Comparison of ENCODE assay signal across 26 mouse cellular contexts in genomic region chr11:98381651-98382050, GRCm38 (mm10). TPM values are rescaled to one million over a fixed set of nuclear protein-coding genes. Genes with fewer than 3 reads are reported as not detected.
DNase-seq lines count a peak whose midpoint lies in the region; ATAC-seq lines count a peak whose summit lies in the region.
"Had no signal": no experiment of that assay in that cellular context is flagged by ENCODE, and none has a peak within 500 bp of the region (broad histone marks: within the 10 kb centered on the region; RNA-seq: fewer than 3 reads in every experiment).

No protein-coding gene starts in this region.

- peaks cover 76% of the 10 kb centered on the region for H3K4me1 ChIP-seq in heart, embryonic 13.5 days
- H3K4me1 ChIP-seq: embryonic facial prominence, embryonic 12.5 days; intestine, embryonic 15.5 days had no signal

- H3K36me3 ChIP-seq in heart, embryonic 13.5 days: peaks cover 45% of the 10 kb centered on the region

- peaks cover 23% of the 10 kb centered on the region for H3K27me3 ChIP-seq in heart, embryonic 13.5 days (replicated peaks)

- 91% methylated on average over 2 of the region's 2 CpGs for WGBS in heart, embryonic 13.5 days

- peak; percentile 51 for DNase-seq in cerebellum, adult 11-12 months
- DNase-seq in heart, adult 11 months: peak; percentile 89
- DNase-seq in heart, postnatal 25 days (ENCODE audit: low spot score): no peak
- DNase-seq in heart, postnatal 4 days: no peak
- DNase-seq in testis, postnatal 10 days (ENCODE audit: low spot score): peak; percentile 53
- no peak for DNase-seq in testis, postnatal 14 days (ENCODE audit: low spot score)
- DNase-seq: adrenal gland, adult 8-10 months; adrenal gland, postnatal 25 days; cerebellum, adult 9-11 months; forebrain, postnatal 0 days; gastrocnemius, postnatal 14 days; heart, postnatal 10 days; kidney, adult 11 months; kidney, adult 8-10 months had no signal

- H3K4me3 ChIP-seq in heart, embryonic 13.5 days: no peak overlapping the region
- H3K4me3 ChIP-seq: embryonic facial prominence, embryonic 12.5 days; embryonic facial prominence, embryonic 15.5 days; hindbrain, embryonic 10.5 days; hindbrain, embryonic 13.5 days; intestine, embryonic 15.5 days had no signal

- intact Hi-C loops in heart, postnatal 25 days (cut with DNase I): no loop called here

- 0 out of 2 replicates have a peak overlapping the region, but pooled peaks have one; percentile 3 for H3K27ac ChIP-seq in heart, embryonic 13.5 days (replicated peaks)
- H3K27ac ChIP-seq: embryonic facial prominence, embryonic 12.5 days; embryonic facial prominence, embryonic 15.5 days; hindbrain, embryonic 10.5 days; hindbrain, embryonic 13.5 days; intestine, embryonic 15.5 days had no signal

- no peak for ATAC-seq in cerebellum, adult (ENCODE audit: insufficient number of reproducible peaks, low FRiP score, low TSS enrichment)
- ATAC-seq in heart, embryonic 13.5 days (ENCODE audit: extremely low read depth, insufficient number of reproducible peaks, low FRiP score, low TSS enrichment): no peak
- ATAC-seq: activated CD4-positive, CD25-positive, alpha-beta regulatory T cell, adult 4 months; forebrain, embryonic 14.5 days; forebrain, postnatal 0 days; hindbrain, embryonic 16.5 days; intestine, embryonic 15.5 days had no signal

- no peaks in the 10 kb centered on the region for H3K9me3 ChIP-seq in heart, embryonic 13.5 days
- H3K9me3 ChIP-seq: embryonic facial prominence, embryonic 12.5 days; embryonic facial prominence, embryonic 15.5 days; hindbrain, embryonic 10.5 days; hindbrain, embryonic 13.5 days; intestine, embryonic 15.5 days had no signal

- no peak overlapping the region for H3K9ac ChIP-seq in heart, embryonic 13.5 days
- H3K9ac ChIP-seq: embryonic facial prominence, embryonic 12.5 days; embryonic facial prominence, embryonic 15.5 days; forebrain, postnatal 0 days; hindbrain, embryonic 13.5 days; intestine, embryonic 15.5 days had no signal

- H3K4me2 ChIP-seq in heart, embryonic 13.5 days: no peak overlapping the region
- H3K4me2 ChIP-seq: embryonic facial prominence, embryonic 12.5 days; embryonic facial prominence, embryonic 15.5 days; hindbrain, embryonic 13.5 days; intestine, embryonic 15.5 days had no signal

RNA-seq across cellular contexts. Expression of gene Tcap, which starts 2.0 kb away (rescaled TPM):
- total RNA-seq in heart, postnatal 25 days (2021): 1,000 to 10,000 TPM; 1,084 to 2,520 TPM
- 159 and 184 TPM in 2 replicates for polyA plus RNA-seq in heart, embryonic 13.5 days (2015; fragmentation: Nextera tagmentation; extraction: Ambion mirVana)
- 100 to 1,000 TPM; 163 to 192 TPM for total RNA-seq in heart, postnatal 4 days (2021)
- total RNA-seq: common myeloid progenitor, adult 5-6 weeks; forebrain, postnatal 0 days had no signal
- polyA plus RNA-seq: activated CD4-positive, CD25-positive, alpha-beta regulatory T cell, adult 4 months; forebrain, embryonic 11.5 days; forebrain, embryonic 14.5 days; forebrain, postnatal 0 days had no signal

RNA-seq across cellular contexts. Expression of gene Pnmt, which starts 4.6 kb away (rescaled TPM):
- 1 to 10 TPM; 1.3 to 1.7 TPM for total RNA-seq in heart, postnatal 25 days (2021)
- polyA plus RNA-seq in heart, embryonic 13.5 days (2015; fragmentation: Nextera tagmentation; extraction: Ambion mirVana): 1.3 and 1.5 TPM in 2 replicates
- total RNA-seq in heart, postnatal 4 days (2021): not detected
- total RNA-seq: common myeloid progenitor, adult 5-6 weeks had no signal
- polyA plus RNA-seq: activated CD4-positive, CD25-positive, alpha-beta regulatory T cell, adult 4 months; forebrain, embryonic 11.5 days; intestine, embryonic 15.5 days had no signal

RNA-seq across cellular contexts. Expression of gene Pgap3, which starts 18.6 kb away (rescaled TPM):
- total RNA-seq in heart, postnatal 25 days (2021): 1 to 10 TPM; 8.4 to 9.3 TPM
- polyA plus RNA-seq in heart, embryonic 13.5 days (2015; fragmentation: Nextera tagmentation; extraction: Ambion mirVana): 19.0 and 19.1 TPM in 2 replicates
- total RNA-seq in heart, postnatal 4 days (2021): 10 to 100 TPM; 19.6 to 20.5 TPM

RNA-seq across cellular contexts. Expression of gene Stard3, which starts 23.5 kb away (rescaled TPM):
- 10 to 100 TPM; 19.7 to 24.9 TPM for total RNA-seq in heart, postnatal 25 days (2021)
- polyA plus RNA-seq in heart, embryonic 13.5 days (2015; fragmentation: Nextera tagmentation; extraction: Ambion mirVana): 37.2 and 43.4 TPM in 2 replicates
- total RNA-seq in heart, postnatal 4 days (2021): 10 to 100 TPM; 21.3 to 21.8 TPM

RNA-seq across cellular contexts. Expression of gene Erbb2, which starts 30.6 kb away (rescaled TPM):
- total RNA-seq in heart, postnatal 25 days (2021): 1 to 10 TPM; 7.7 to 9.2 TPM
- polyA plus RNA-seq in heart, embryonic 13.5 days (2015; fragmentation: Nextera tagmentation; extraction: Ambion mirVana): 48.1 and 49.0 TPM in 2 replicates
- total RNA-seq in heart, postnatal 4 days (2021): 10 to 100 TPM; 24.1 to 27.0 TPM
- total RNA-seq: common myeloid progenitor, adult 5-6 weeks had no signal

Comparison
In these comparisons a context has a peak if more than half of its experiments do, and no peak if none do; other contexts are left out.
1. DNase-seq: peak in cerebellum, adult 11-12 months (single experiment), heart, adult 11 months (single experiment) and testis, postnatal 10 days (single experiment); none in heart, postnatal 25 days (single experiment), heart, postnatal 4 days (single experiment) and testis, postnatal 14 days (single experiment).
2. RNA of gene Tcap, which starts 2.0 kb away (total RNA-seq): 1,084 to 2,520 TPM in heart, postnatal 25 days; 163 to 192 TPM in heart, postnatal 4 days; every median in the first group is over 4 times any median in the second.